In the genomic region with DNA sequence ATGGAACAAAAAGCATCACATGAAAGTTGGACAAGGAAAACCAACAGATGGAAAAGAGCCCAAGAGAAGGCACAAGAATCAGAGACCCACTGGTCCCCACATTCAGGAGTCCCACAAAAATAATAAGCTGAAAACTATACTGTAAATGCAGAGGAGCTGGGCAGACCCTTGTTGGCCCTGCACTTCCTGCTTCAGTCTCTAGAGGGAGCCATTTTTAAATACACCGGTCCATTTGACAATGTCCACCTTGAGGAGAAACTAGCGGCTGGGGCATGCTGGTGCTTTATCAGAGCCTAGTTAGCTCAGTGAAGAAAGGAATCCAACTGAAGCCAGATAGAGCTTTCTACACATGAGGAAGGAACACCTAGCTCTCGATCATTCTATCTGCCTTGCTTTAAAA, we compare ENCODE assay signal across 9 mouse cellular contexts.
DNase-seq lines count a peak whose midpoint lies in the region; ATAC-seq and TF ChIP-seq lines count a peak whose summit lies in the region.
"Had no signal": no experiment of that assay in that cellular context is flagged by ENCODE, and none has a peak within 500 bp of the region (broad histone marks: within the 10 kb centered on the region; RNA-seq: fewer than 3 reads in every experiment).

No protein-coding gene starts in this region.

- H3K27me3 ChIP-seq in kidney, postnatal 0 days (ENCODE audit: insufficient read depth, low read length): no peaks in the 10 kb centered on the region
- 0 out of 2 replicates have a peak, but pooled peaks cover 3% of the 10 kb centered on the region for H3K27me3 ChIP-seq in hindbrain, embryonic 13.5 days

- H3K9me3 ChIP-seq in kidney, postnatal 0 days (replicated peaks; ENCODE audit: low read length): no peaks in the 10 kb centered on the region
- no peaks in the 10 kb centered on the region for H3K9me3 ChIP-seq in ES-E14 (ENCODE audit: control insufficient read depth, insufficient read depth, low read depth, low read length)
- H3K9me3 ChIP-seq in hindbrain, embryonic 13.5 days: no peaks in the 10 kb centered on the region
- H3K9me3 ChIP-seq: forebrain, embryonic 10.5 days had no signal

- no peak overlapping the region for H3K4me2 ChIP-seq in kidney, postnatal 0 days (ENCODE audit: low read length)
- no peak overlapping the region for H3K4me2 ChIP-seq in hindbrain, embryonic 13.5 days

- no peak overlapping the region for H3K27ac ChIP-seq in kidney, postnatal 0 days
- H3K27ac ChIP-seq in ES-E14 (ENCODE audit: insufficient read depth, low read depth, low read length, poor library complexity, severe bottlenecking): no peak overlapping the region
- H3K27ac ChIP-seq in hindbrain, embryonic 13.5 days: no peak overlapping the region
- H3K27ac ChIP-seq: forebrain, embryonic 10.5 days had no signal

- no peak for DNase-seq in kidney, postnatal 0 days (ENCODE audit: low spot score)
- no peak for DNase-seq in kidney, adult 11 months
- peak; percentile 20 for DNase-seq in ES-E14 (ENCODE audit: low read depth, low spot score)
- no peak for DNase-seq in layer of hippocampus, postnatal 10 days (ENCODE audit: low spot score in 2 of 2)
- DNase-seq in frontal cortex, postnatal 10 days (ENCODE audit: low spot score in 2 of 2): no peak

- no peak overlapping the region for H3K9ac ChIP-seq in kidney, postnatal 0 days (ENCODE audit: low read depth, low read length)
- H3K9ac ChIP-seq in ES-E14 (ENCODE audit: insufficient read depth, low read depth, low read length, poor library complexity, severe bottlenecking): no peak overlapping the region
- no peak overlapping the region for H3K9ac ChIP-seq in hindbrain, embryonic 13.5 days

- H3K4me1 ChIP-seq in kidney, postnatal 0 days (replicated peaks; ENCODE audit: insufficient read depth, low read length): peaks cover 3% of the 10 kb centered on the region; the same call in 1 of the 2 replicates
- H3K4me1 ChIP-seq in ES-E14 (ENCODE audit: control insufficient read depth in 2 of 2, insufficient read depth in 2 of 2, low read length in 2 of 2, poor library complexity in 1 of 2): no peaks in the 10 kb centered on the region
- H3K4me1 ChIP-seq in hindbrain, embryonic 13.5 days (replicated peaks): no peaks in the 10 kb centered on the region
- H3K4me1 ChIP-seq: forebrain, embryonic 10.5 days had no signal

- no peaks in the 10 kb centered on the region for H3K36me3 ChIP-seq in kidney, postnatal 0 days (ENCODE audit: insufficient read depth, low read length)
- H3K36me3 ChIP-seq in ES-E14 (ENCODE audit: control insufficient read depth, insufficient read depth, low read length, poor library complexity, severe bottlenecking): no peaks in the 10 kb centered on the region
- H3K36me3 ChIP-seq in hindbrain, embryonic 13.5 days: no peaks in the 10 kb centered on the region
- H3K36me3 ChIP-seq: forebrain, embryonic 10.5 days had no signal

- TF ChIP-seq CTCF in kidney, postnatal 0 days (IDR thresholded peaks at IDR 0.05; ENCODE audit: low read depth): peak; percentile 45

- 63% methylated on average over 3 of the region's 3 CpGs for WGBS in kidney, postnatal 0 days
- WGBS in hindbrain, embryonic 13.5 days: 64% methylated on average over 3 of the region's 3 CpGs

- in situ Hi-C loops in ES-E14 (cut with MboI; ENCODE audit: low sequenced_read_pairs in 2 of 2, unreplicated experiment in 2 of 2): loop anchor here in 1 of 2 experiments (25.0 kb wide), 1 partner anchor 162 kb away; no protein-coding TSS in a partner anchor

- H3K4me3 ChIP-seq in kidney, postnatal 0 days (replicated peaks; ENCODE audit: low read depth, low read length): no peak overlapping the region
- no peak overlapping the region for H3K4me3 ChIP-seq in ES-E14 (ENCODE audit: insufficient read depth in 1 of 2, low read depth in 1 of 2, low read length in 2 of 2, poor library complexity in 1 of 2, severe bottlenecking in 1 of 2)
- H3K4me3 ChIP-seq in hindbrain, embryonic 13.5 days: no peak overlapping the region
- H3K4me3 ChIP-seq: forebrain, embryonic 10.5 days had no signal

- no peak for ATAC-seq in kidney, postnatal 0 days (replicated peaks; ENCODE audit: low FRiP score, low read depth)
- ATAC-seq in common myeloid progenitor, adult 5-6 weeks (replicated peaks; ENCODE audit: low read depth, poor library complexity, severe bottlenecking): 0 out of 2 replicates have a peak, but pooled peaks have one; percentile 60
- peak; percentile 86 for ATAC-seq in megakaryocyte-erythroid progenitor cell, adult 5-6 weeks (replicated peaks; ENCODE audit: low FRiP score, low TSS enrichment, poor library complexity, severe bottlenecking)
- no peak for ATAC-seq in hindbrain, embryonic 13.5 days (ENCODE audit: low FRiP score)

TF ChIP-seq in ES-E14, 5 proteins besides CTCF, POLR2A, EP300 and RAD21:
- TF ChIP-seq MAFK (IDR thresholded peaks at IDR 0.05; ENCODE audit: insufficient read depth, low read depth, low read length) (no peak), ZC3H11A (IDR thresholded peaks at IDR 0.05; ENCODE audit: borderline replicate concordance, low read depth, low read length) (peak; percentile 52; the same call in 1 of the 2 replicates)

Comparison
In these comparisons a context has a peak if more than half of its experiments do, and no peak if none do; other contexts are left out.
1. ATAC-seq: peak in common myeloid progenitor, adult 5-6 weeks (single experiment) and megakaryocyte-erythroid progenitor cell, adult 5-6 weeks (single experiment); none in kidney, postnatal 0 days (single experiment) and hindbrain, embryonic 13.5 days (single experiment).